Mouse (Mus musculus) stomach, postnatal 0 days (tissue): ENCODE results near the gene Ccnc. TPM values are rescaled to one million over a fixed set of nuclear protein-coding genes. Genes with fewer than 3 reads are reported as not detected.
A peak's percentile ranks its signal among the peaks of the same experiment; 100 is the strongest.

Experiments used
- ATAC-seq: fragments of 200-750 bp; cut with Nextera tagmentation; 2 replicates; pipeline ENCODE4 v1.8.0; 2017; ENCODE audit not compliant: low FRiP score, low TSS enrichment
- DNase-seq: peaks from one replicate; pipeline ENCODE4 v3.0.0-alpha.2; 2016; ENCODE audit warnings: low spot score
- H3K27ac ChIP-seq: fragments of 300-500 bp; sonication (generic); replicated peaks from 2 replicates; pipeline ENCODE4 v1.5.1; 2014; ENCODE audit warnings: mild to moderate bottlenecking, control low read depth
- H3K27me3 ChIP-seq: fragments of 300-500 bp; sonication (generic); 2 replicates; pipeline ENCODE4 v1.6.1; 2014; ENCODE audit warnings: low read length; ENCODE audit not compliant: control insufficient read depth, insufficient read depth
- H3K36me3 ChIP-seq: fragments of 300-500 bp; sonication (generic); 2 replicates; pipeline ENCODE4 v1.6.1; 2014; ENCODE audit warnings: low read length, mixed read lengths; ENCODE audit not compliant: control insufficient read depth, insufficient read depth
- H3K4me1 ChIP-seq: fragments of 300-500 bp; sonication (generic); replicated peaks from 2 replicates; pipeline ENCODE4 v1.6.1; 2014; ENCODE audit warnings: antibody characterized with exemption; ENCODE audit not compliant: control insufficient read depth, insufficient read depth
- H3K4me2 ChIP-seq: fragments of 300-500 bp; sonication (generic); replicated peaks from 2 replicates; pipeline ENCODE4 v1.6.1; 2014; ENCODE audit warnings: low read depth, mild to moderate bottlenecking, control low read depth, moderate library complexity
- H3K4me3 ChIP-seq: fragments of 300-500 bp; sonication (generic); 2 replicates; pipeline ENCODE4 v1.5.1; 2014; ENCODE audit warnings: low read depth, low read length, control low read depth
- H3K9ac ChIP-seq: fragments of 300-500 bp; sonication (generic); 2 replicates; pipeline ENCODE4 v1.6.1; 2014; ENCODE audit warnings: mild to moderate bottlenecking, low read length, control low read depth, mixed read lengths
- H3K9me3 ChIP-seq: fragments of 300-500 bp; sonication (generic); 2 replicates; pipeline ENCODE4 v1.6.1; 2016; ENCODE audit warnings: low read length; ENCODE audit not compliant: control insufficient read depth
- CTCF ChIP-seq: IDR thresholded peaks from 2 replicates; pipeline ENCODE4 v1.5.1; 2016; ENCODE audit warnings: antibody characterized with exemption, low read depth, mild to moderate bottlenecking, moderate library complexity
- EP300 ChIP-seq: optimal IDR thresholded peaks from 2 replicates; pipeline ENCODE3; 2016; ENCODE audit warnings: antibody characterized with exemption
- WGBS: fragments of 180-500 bp; shearing (Covaris S2); extraction: QIAGEN DNeasy Blood & Tissue Kit; methylation state at CpG from one replicate; pipeline ENCODE4 v1.1.7; 2014; 5-methylcytosine and 5-hydroxymethylcytosine counted together
- polyA plus RNA-seq: library from polyadenylated mRNA; unstranded; fragments of >200 nt; fragmentation: Nextera tagmentation; extraction: Ambion mirVana; gene quantifications from 2 replicates; pipeline ENCODE4 v1.2.1, GENCODE M21; 2015

Ccnc gene
- polyA plus RNA-seq, 1 experiment from 2014 or later: 23.6 TPM

GRCm38 (mm10) chr4:21682421-21683150 lies 44.9 kb upstream of the Ccnc start:
- peaks cover 5% of the 10 kb centered on the region; the same call in 1 of the 2 replicates for H3K4me1 ChIP-seq
- H3K4me2 ChIP-seq: no peak overlapping the region
- ATAC-seq (no peak), DNase-seq (no peak)
- H3K27ac ChIP-seq: no peak overlapping the region
- H3K36me3 ChIP-seq: no peaks in the 10 kb centered on the region
- WGBS: 12% methylated on average over 10 of the region's 10 CpGs
- no peak overlapping the region for H3K4me3 ChIP-seq
- H3K9me3 ChIP-seq: no peaks in the 10 kb centered on the region
- H3K9ac ChIP-seq: no peak overlapping the region
- TF ChIP-seq CTCF: no peak
- TF ChIP-seq EP300: no peak
- H3K27me3 ChIP-seq: peaks cover 52% of the 10 kb centered on the region

GRCm38 (mm10) chr4:21684341-21684970 lies 43.0 kb upstream of the Ccnc start:
- ATAC-seq: no peak
- no peak overlapping the region for H3K4me3 ChIP-seq
- TF ChIP-seq CTCF (no peak), EP300 (no peak)
- H3K9me3 ChIP-seq: no peaks in the 10 kb centered on the region
- H3K27ac ChIP-seq: no peak overlapping the region
- H3K4me2 ChIP-seq: no peak overlapping the region
- peaks cover 47% of the 10 kb centered on the region for H3K27me3 ChIP-seq
- DNase-seq: no peak
- H3K4me1 ChIP-seq: no peaks in the 10 kb centered on the region
- H3K9ac ChIP-seq: no peak overlapping the region
- no peaks in the 10 kb centered on the region for H3K36me3 ChIP-seq
- 4% methylated on average over 14 of the region's 14 CpGs for WGBS

- Histone ChIP-seq H3K9ac (no peak within 1 kb of the TSS), H3K4me1 (no peaks in the 10 kb centered on the region), H3K27ac (no peak within 1 kb of the TSS), H3K36me3 (no peaks in the 10 kb centered on the region), H3K9me3 (no peaks in the 10 kb centered on the region), H3K27me3 (peaks cover 44% of the 10 kb centered on the region), H3K4me2 (no peak within 1 kb of the TSS), H3K4me3 (no peak within 1 kb of the TSS)
- under 1% methylated on average over 38 of the region's 38 CpGs for WGBS
- ATAC-seq: no peak
- TF ChIP-seq EP300 (no peak), CTCF (no peak)
- no peak for DNase-seq
Observed at GRCm38 (mm10) chr4:21685595-21686091, 41.9 kb upstream of the Ccnc start, which contains the start of gene Prdm13. Prdm13 (minus strand) TSS chr4:21685963.

- no peak overlapping the region for H3K9ac ChIP-seq
- H3K4me3 ChIP-seq: no peak overlapping the region
- peaks cover 41% of the 10 kb centered on the region for H3K27me3 ChIP-seq
- WGBS: 5% methylated on average over 11 of the region's 11 CpGs
- H3K9me3 ChIP-seq: no peaks in the 10 kb centered on the region
- ATAC-seq: no peak
- no peak overlapping the region for H3K27ac ChIP-seq
- DNase-seq: no peak
- no peaks in the 10 kb centered on the region for H3K36me3 ChIP-seq
- TF ChIP-seq EP300: no peak
- TF ChIP-seq CTCF: no peak
- H3K4me1 ChIP-seq: no peaks in the 10 kb centered on the region
- H3K4me2 ChIP-seq: no peak overlapping the region
Observed at GRCm38 (mm10) chr4:21686416-21686815, 41.1 kb upstream of the Ccnc start.

- no peaks in the 10 kb centered on the region for H3K4me1 ChIP-seq
- H3K36me3 ChIP-seq: no peaks in the 10 kb centered on the region
- 2% methylated on average over 5 of the region's 5 CpGs for WGBS
- H3K9me3 ChIP-seq: no peaks in the 10 kb centered on the region
- TF ChIP-seq CTCF (peak; percentile 33), EP300 (no peak)
- H3K4me3 ChIP-seq: no peak overlapping the region
- ATAC-seq (no peak), DNase-seq (no peak)
- peaks cover 42% of the 10 kb centered on the region for H3K27me3 ChIP-seq
- H3K9ac ChIP-seq: no peak overlapping the region
- no peak overlapping the region for H3K27ac ChIP-seq
- no peak overlapping the region for H3K4me2 ChIP-seq
Observed at GRCm38 (mm10) chr4:21686934-21687333, 40.6 kb upstream of the Ccnc start.
